Mouse (Mus musculus) gastrocnemius, postnatal 25 days (tissue): ENCODE measurements around the gene 4931409K22Rik. TPM values are rescaled to one million over a fixed set of nuclear protein-coding genes. Genes with fewer than 3 reads are reported as not detected.
"Not testable (repeated sequence)": the region's sequence is repeated elsewhere in the genome, so short reads cannot be mapped to it uniquely, and the experiment has no call there.

Experiments
- DNase-seq: peaks from one replicate; pipeline ENCODE4 v3.0.0; 2022
- total RNA-seq, 2 experiments: library from RNA; stranded (reverse); gene quantifications; 1 replicate in 1 of 2; 2 replicates in 1 of 2; pipeline ENCODE4 v1.2.3; 2021

4931409K22Rik gene
- total RNA-seq, 2 experiments from 2014 or later: not detected

GRCm38 (mm10) chr5:24593230-24593629 is 36.6 kb upstream of the 4931409K22Rik start:
- no peak for DNase-seq

GRCm38 (mm10) chr5:24592471-24593160 is 36.0 kb upstream of the 4931409K22Rik start:
- no peak for DNase-seq

GRCm38 (mm10) chr5:24591796-24592470 is 35.3 kb upstream of the 4931409K22Rik start:
- DNase-seq: no peak

DNA sequence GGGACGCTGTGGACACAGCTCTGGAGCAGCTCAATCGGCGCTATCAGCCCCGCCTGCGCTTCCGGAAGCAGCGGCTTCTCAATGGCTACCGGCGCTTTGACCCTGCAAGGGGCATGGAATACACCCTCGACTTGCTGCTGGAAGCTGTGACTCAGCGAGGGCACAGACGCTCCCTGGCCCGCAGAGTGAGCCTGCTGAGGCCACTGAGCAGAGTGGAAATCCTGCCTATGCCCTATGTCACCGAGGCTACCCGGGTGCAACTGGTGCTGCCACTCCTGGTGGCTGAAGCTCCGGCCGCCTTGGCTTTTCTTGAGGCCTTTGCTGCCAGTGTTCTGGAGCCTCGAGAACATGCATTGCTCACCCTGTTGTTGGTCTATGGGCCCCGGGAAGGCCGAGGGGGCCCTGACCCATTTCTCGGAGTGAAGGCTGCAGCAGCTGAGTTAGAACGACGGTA is 34.7 kb upstream of the 4931409K22Rik start:
- peak; percentile 63 for DNase-seq

DNA sequence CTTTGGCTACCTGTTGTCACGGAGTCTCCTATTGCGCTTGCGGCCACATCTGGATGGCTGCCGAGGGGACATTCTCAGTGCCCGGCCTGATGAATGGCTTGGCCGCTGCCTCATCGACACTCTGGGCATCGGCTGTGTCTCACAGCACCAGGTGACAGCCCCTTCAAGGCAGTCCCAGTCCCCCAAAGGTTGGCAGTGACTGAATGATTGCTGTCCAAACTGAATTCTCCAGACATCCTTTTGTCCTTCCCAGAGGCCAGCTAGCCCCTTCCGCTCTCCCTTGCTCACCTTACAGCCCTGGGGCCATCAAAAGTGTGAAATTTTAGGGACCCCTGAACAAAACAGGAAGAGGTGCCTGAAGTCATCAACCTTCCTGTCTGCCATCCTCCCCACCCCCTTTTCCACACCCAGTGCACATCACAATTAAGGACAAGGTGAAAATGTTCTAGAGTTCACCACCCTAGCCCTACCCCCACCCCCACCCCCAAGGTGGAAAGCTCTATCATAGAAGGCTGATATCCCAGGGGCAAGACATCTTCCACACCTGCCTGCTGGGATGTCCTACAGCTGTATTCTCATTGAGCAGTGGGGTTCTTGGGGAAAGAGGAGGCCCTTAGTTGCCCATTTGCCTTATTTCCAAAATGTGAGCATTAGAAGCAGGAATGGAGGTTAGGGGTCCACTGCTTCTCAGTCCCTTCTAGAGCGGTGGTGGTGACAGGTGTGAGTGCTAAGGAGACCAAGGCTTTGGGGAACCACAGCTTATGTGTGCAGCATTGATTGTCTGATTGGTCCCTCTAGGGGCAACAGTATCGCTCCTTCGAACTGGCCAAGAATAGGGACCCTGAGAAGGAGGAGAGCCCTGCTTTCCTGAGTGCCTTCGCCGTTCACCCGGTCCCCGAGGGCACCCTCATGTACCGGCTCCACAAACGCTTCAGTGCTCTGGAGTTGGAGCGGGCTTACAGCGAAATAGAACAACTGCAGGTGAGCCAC is 33.2 kb upstream of the 4931409K22Rik start:
- no peak for DNase-seq

GRCm38 (mm10) chr5:24587200-24587577 is 30.6 kb upstream of the 4931409K22Rik start:
- DNase-seq: no peak

GRCm38 (mm10) chr5:24586547-24587199 is 30.1 kb upstream of the 4931409K22Rik start, which contains the start of gene Chpf2:
TSS of gene Chpf2 (plus strand) at chr5:24586741.
- peak; percentile 83 for DNase-seq

DNA sequence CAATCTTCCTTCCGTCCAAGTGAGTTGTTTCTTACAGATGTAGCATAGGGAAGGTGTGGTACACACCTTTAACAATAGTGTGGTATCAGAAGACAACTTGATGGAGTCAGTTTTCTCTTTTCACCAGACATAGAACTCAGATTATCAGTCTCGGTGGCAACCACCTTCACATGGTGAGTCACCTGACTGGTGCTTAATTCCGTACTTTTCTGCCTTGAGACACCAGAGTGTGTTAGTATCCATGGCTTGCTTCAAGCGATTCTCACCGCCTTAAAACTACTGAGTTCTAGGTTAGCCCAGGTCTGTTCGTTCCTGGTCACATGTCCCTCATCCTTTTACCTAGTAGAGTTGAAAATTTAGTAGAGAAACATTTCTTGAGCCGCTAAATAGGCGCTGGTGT is 29.5 kb upstream of the 4931409K22Rik start:
- no peak for DNase-seq

DNA sequence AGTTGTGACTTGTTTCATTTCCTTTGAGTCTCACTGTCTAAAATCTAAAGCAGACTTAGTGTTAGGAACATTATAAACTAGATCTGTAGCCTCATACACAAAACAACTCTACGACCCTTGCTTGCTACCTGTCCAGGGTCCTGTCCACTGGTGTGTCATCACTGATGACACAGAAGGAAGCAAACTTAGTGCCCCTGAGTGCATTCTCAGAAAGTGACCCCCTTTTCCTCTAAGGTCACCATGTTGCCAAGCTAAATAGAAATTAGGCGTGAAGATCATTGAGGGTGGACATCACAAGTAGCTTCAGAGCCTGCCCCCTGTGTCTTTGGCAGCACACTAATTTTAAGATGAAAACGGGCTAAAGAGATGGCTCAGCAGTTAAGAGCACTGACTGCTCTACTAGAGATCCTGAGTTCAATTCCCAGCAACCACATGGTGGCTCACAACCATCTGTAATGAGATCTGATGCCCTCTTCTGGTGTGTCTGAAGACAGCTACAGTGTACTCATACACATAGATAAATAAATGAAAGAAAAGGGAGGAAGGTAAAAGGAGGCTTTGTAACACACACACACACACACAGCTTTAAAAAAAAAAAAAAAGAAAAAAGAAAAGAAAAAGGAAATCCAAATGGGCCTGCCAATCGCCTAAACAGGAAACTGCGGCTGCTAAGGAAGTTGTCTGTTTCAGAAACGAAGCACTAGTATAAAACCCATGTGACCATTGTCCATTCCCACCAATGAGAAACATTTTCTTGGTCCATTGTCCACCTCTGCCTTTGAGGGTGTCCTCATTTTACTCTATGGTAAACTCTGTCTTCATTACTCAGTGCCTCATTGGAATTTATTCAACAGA is 21.7 kb upstream of the 4931409K22Rik start:
- DNase-seq: no peak

GRCm38 (mm10) chr5:24577183-24577929 is 20.7 kb upstream of the 4931409K22Rik start, which contains the start of gene Abcf2:
TSS of gene Abcf2 (minus strand) at chr5:24577467.
- DNase-seq: peak; percentile 100

GRCm38 (mm10) chr5:24576801-24577182 is 20.2 kb upstream of the 4931409K22Rik start:
- DNase-seq: no peak

GRCm38 (mm10) chr5:24575948-24576347 is 19.3 kb upstream of the 4931409K22Rik start:
- no peak for DNase-seq

GRCm38 (mm10) chr5:24555335-24555734 is 1.3 kb downstream of the 4931409K22Rik start:
- not testable (repeated sequence) for DNase-seq

- no peak for DNase-seq
Observed at GRCm38 (mm10) chr5:24553621-24554244, 2.9 kb downstream of the 4931409K22Rik start.

DNA sequence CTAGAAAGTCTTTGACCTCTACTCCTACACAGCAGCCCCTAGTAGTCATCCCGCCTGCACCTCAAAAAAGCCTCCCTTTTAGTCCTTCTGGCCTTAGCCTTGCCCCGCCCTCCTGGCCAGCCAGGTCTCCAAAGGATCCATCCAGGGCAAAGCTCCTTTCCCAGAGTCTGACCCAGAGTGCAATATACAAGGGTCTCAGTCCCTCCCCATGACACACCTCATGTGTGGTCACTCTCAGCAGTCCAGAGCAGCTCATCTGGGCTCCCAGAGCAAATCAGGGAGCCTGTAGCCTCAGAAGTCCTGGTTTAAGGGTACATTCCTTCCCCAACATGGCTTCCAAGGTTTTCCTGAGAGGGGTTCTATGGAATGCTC is 5.3 kb downstream of the 4931409K22Rik start:
- DNase-seq: no peak

- no peak for DNase-seq
Observed at GRCm38 (mm10) chr5:24550598-24551316, 5.9 kb downstream of the 4931409K22Rik start.

DNA sequence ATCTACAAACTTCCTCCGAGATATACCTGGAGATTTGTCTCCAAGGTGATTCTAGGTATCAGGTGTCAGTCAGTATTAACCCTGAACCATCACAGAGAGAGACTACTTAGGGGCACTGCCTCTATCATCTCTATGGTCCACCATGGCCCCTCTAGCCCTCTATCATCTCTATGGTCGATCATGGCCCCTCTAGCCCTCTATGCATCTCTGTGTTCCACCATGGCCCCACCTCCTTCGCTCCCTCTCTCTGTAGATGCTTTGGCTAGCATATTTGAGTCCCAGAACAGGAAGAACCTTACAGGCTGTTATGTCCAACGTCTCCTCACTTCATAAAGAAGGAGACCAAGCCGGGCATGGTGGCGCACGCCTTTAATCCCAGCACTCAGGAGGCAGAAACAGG is 14.0 kb downstream of the 4931409K22Rik start:
- DNase-seq: no peak

DNA sequence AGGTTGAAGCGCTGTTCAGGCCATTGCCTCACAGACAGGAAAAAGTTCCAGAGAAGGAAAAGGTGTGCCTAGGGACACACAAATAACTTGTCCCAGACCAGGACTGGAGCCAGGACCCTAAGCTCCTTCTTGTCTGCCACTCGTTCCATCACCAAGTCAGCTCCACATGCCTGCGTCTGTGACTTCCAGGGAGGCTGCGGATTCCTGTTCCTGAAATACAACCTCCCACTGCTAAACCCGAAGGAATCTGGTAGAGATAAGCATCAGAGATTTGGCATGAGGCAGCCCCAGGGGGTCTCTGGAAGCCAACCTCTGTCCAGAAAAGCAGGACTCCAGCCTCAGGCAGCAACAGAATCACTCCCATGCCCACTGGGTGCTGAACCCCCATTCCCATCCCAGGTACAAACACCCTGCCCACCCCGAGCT is 15.5 kb downstream of the 4931409K22Rik start:
- DNase-seq: peak; percentile 21
